Mouse (Mus musculus) left cerebral cortex, adult 2 months (tissue): Measurements from ENCODE around the gene Gm20897. TPM values are rescaled to one million over a fixed set of nuclear protein-coding genes. Genes with fewer than 3 reads are reported as not detected.
"Not testable (repeated sequence)": the region's sequence is repeated elsewhere in the genome, so short reads cannot be mapped to it uniquely, and the experiment has no call there.

Experiments used
- DNase-seq, 2 experiments: peaks; one replicate each; pipeline ENCODE4 v3.0.0; 2021 to 2022; ENCODE audit warnings: low spot score in 2 of 2, mixed read lengths in 1 of 2; ENCODE audit errors: extremely low spot score in 1 of 2
- H3K27ac ChIP-seq: fragments of 200-600 bp; 2 replicates; pipeline ENCODE4 v1.8.1; 2022
- H3K4me3 ChIP-seq: fragments of 200-600 bp; 2 replicates; pipeline ENCODE4 v1.8.1; 2022
- intact Hi-C: fragments of 180-260 bp; cut with DNase I; formaldehyde crosslinking; loops from one replicate; pipeline ENCODE4 v1.15.1; 2025
- long read RNA-seq, 2 experiments: library from polyadenylated mRNA; stranded (forward); transcript quantifications; one replicate each; pipeline ENCODE4 v2.0.0; 2021; ENCODE audit warnings: borderline mapping rate in 2 of 2
- total RNA-seq, 2 experiments: library from RNA; stranded (reverse); gene quantifications; 2 replicates each; pipeline ENCODE4 v1.2.3; 2021

Gene Gm20897
- total RNA-seq = not detected
- long read RNA-seq, experiment 1 = 0 reads
- long read RNA-seq, experiment 2 = 0 reads

DNA sequence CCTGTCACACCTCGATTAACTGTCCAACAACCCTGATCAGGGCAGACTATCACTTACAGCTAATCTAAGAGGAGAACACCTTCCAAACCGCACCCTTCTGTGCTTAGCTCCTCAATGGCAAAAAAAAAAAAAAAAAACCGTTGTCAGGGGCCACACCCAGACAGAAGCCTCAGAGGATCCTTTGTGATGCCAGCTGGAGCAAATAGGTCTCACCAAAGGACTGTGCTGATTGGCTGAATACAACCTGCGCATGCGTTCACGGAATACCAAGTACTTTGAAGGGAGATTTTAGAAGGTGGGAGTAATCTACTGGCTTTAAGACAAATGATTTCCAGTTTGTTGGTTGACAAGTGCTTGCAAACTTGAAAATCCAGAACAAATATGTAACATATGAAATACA is at the start of gene Gm20897:
Gene Gm20897, minus strand, starts transcription at position 101 of the 400 bp plus-strand sequence.
- H3K27ac ChIP-seq, intact Hi-C loops, H3K4me3 ChIP-seq, DNase-seq: not testable (repeated sequence)

Other genes with a start within 250 kb of the Gm20897 start
- gene Gm21732, start 73.5 kb upstream of the Gm20897 start, total RNA-seq = not detected